In genomic region chr9:103141266-103141665, GRCm38 (mm10) we compare ENCODE assay signal across 22 mouse cellular contexts. TPM values are rescaled to one million over a fixed set of nuclear protein-coding genes. Genes with fewer than 3 reads are reported as not detected.
DNase-seq lines count a peak whose midpoint lies in the region; ATAC-seq and TF ChIP-seq lines count a peak whose summit lies in the region.
"Had no signal": no experiment of that assay in that cellular context is flagged by ENCODE, and none has a peak within 500 bp of the region (broad histone marks: within the 10 kb centered on the region; RNA-seq: fewer than 3 reads in every experiment).

No protein-coding gene starts in this region.

- no peak for TF ChIP-seq CTCF in left cerebral cortex, adult 2 months (IDR thresholded peaks at IDR 0.05)

- WGBS in heart, embryonic 10.5 days: 45% methylated on average over 7 of the region's 7 CpGs
- 52% methylated on average over 7 of the region's 7 CpGs for WGBS in heart, embryonic 15.5 days

- H3K9me3 ChIP-seq in heart, embryonic 10.5 days: no peaks in the 10 kb centered on the region
- H3K9me3 ChIP-seq in heart, embryonic 15.5 days (replicated peaks): no peaks in the 10 kb centered on the region
- H3K9me3 ChIP-seq: embryonic facial prominence, embryonic 15.5 days; forebrain, embryonic 10.5 days had no signal

- H3K9ac ChIP-seq in heart, embryonic 15.5 days: no peak overlapping the region
- H3K9ac ChIP-seq: embryonic facial prominence, embryonic 15.5 days had no signal

- H3K36me3 ChIP-seq in heart, embryonic 10.5 days: no peaks in the 10 kb centered on the region
- H3K36me3 ChIP-seq in heart, embryonic 15.5 days: no peaks in the 10 kb centered on the region
- H3K36me3 ChIP-seq: embryonic facial prominence, embryonic 15.5 days had no signal

- peak; percentile 14; the same call in 1 of the 2 replicates for ATAC-seq in heart, embryonic 15.5 days (replicated peaks; ENCODE audit: insufficient number of reproducible peaks, insufficient read depth, low FRiP score, low read depth)
- ATAC-seq: activated CD4-positive, CD25-positive, alpha-beta regulatory T cell, adult 4 months; forebrain, embryonic 14.5 days; hindbrain, embryonic 16.5 days; inflammation-experienced regulatory T-cells, adult 6 months; intestine, postnatal 0 days; Patski had no signal

- no peak for DNase-seq in heart, embryonic 10.5 days (ENCODE audit: low spot score)
- no peak for DNase-seq in heart, postnatal 25 days (ENCODE audit: low spot score)
- DNase-seq in heart, postnatal 10 days: no peak
- DNase-seq in left cerebral cortex, adult 2 months (ENCODE audit: extremely low spot score in 1 of 2, low spot score in 2 of 2): no peak
- no peak for DNase-seq in left cerebral cortex, adult 11 months (ENCODE audit: low spot score)
- no peak for DNase-seq in adrenal gland, postnatal 14 days
- DNase-seq: adrenal gland, postnatal 25 days; cerebellum, adult 2 months; cerebellum, postnatal 14 days; embryo, embryonic 11 days; gastrocnemius, postnatal 10 days; kidney, adult 8-10 months had no signal

- H3K4me2 ChIP-seq in heart, embryonic 15.5 days: no peak overlapping the region
- H3K4me2 ChIP-seq: embryonic facial prominence, embryonic 15.5 days had no signal

- no peak overlapping the region for H3K4me3 ChIP-seq in heart, embryonic 10.5 days
- H3K4me3 ChIP-seq in heart, embryonic 15.5 days: no peak overlapping the region
- H3K4me3 ChIP-seq in left cerebral cortex, adult 2 months: no peak overlapping the region
- H3K4me3 ChIP-seq: embryonic facial prominence, embryonic 15.5 days; erythroblast, embryonic 14.5 days; forebrain, embryonic 10.5 days had no signal

- peak overlapping the region; percentile 25; the same call in 1 of the 2 replicates for H3K27ac ChIP-seq in heart, embryonic 10.5 days
- peak overlapping the region; percentile 60 for H3K27ac ChIP-seq in heart, embryonic 15.5 days
- peak overlapping the region; percentile 56; the same call in 1 of the 2 replicates for H3K27ac ChIP-seq in left cerebral cortex, adult 2 months
- H3K27ac ChIP-seq: embryonic facial prominence, embryonic 15.5 days; forebrain, embryonic 10.5 days had no signal

- no peaks in the 10 kb centered on the region for H3K27me3 ChIP-seq in heart, embryonic 10.5 days (ENCODE audit: insufficient read depth, poor library complexity, severe bottlenecking)
- H3K27me3 ChIP-seq in heart, embryonic 15.5 days: no peaks in the 10 kb centered on the region
- H3K27me3 ChIP-seq: embryonic facial prominence, embryonic 15.5 days; Patski had no signal

- H3K4me1 ChIP-seq in heart, embryonic 10.5 days: peaks cover 72% of the 10 kb centered on the region
- peaks cover 29% of the 10 kb centered on the region for H3K4me1 ChIP-seq in heart, embryonic 15.5 days (replicated peaks)

- intact Hi-C loops in heart, postnatal 25 days (cut with DNase I): no loop called here
- intact Hi-C loops in heart, postnatal 10 days (cut with DNase I): no loop called here
- intact Hi-C loops in left cerebral cortex, adult 2 months (cut with DNase I): no loop called here

RNA-seq across cellular contexts. Expression of gene Rab6b, which starts 29.7 kb away (rescaled TPM):
- 2.3 and 2.7 TPM in 2 replicates for polyA plus RNA-seq in heart, embryonic 10.5 days (2016; fragmentation: Nextera tagmentation; extraction: Ambion mirVana)
- 1 to 10 TPM; 2.1 to 3.0 TPM for total RNA-seq in heart, postnatal 25 days (2021)
- polyA plus RNA-seq in heart, embryonic 15.5 days (2015; fragmentation: Nextera tagmentation; extraction: Ambion mirVana): 2.5 and 4.2 TPM in 2 replicates
- 1 to 10 TPM; 1.7 to 1.8 TPM for total RNA-seq in heart, postnatal 10 days (2021)
- 100 to 1,000 TPM; 605 to 610 TPM for total RNA-seq in left cerebral cortex, adult 2 months (2021)
- total RNA-seq in adrenal gland, postnatal 14 days (2021): 3.1 and 9.2 TPM in 2 replicates
- polyA plus RNA-seq: erythroblast, embryonic 14.5 days had no signal

Comparison
In these comparisons a context has a peak if more than half of its experiments do, and no peak if none do; other contexts are left out.
1. RNA of gene Rab6b, which starts 29.7 kb away (total RNA-seq): 605 to 610 TPM in left cerebral cortex, adult 2 months; 3.1 to 9.2 TPM in adrenal gland, postnatal 14 days, 2.1 to 3.0 TPM in heart, postnatal 25 days and 1.7 to 1.8 TPM in heart, postnatal 10 days; every median in the first group is over 10 times any median in the second.
2. Peak in every context shown above with its lines, with median percentiles within 50 percentile points of each other: H3K27ac ChIP-seq.